Mouse (Mus musculus) granulocyte monocyte progenitor cell, adult 5-6 weeks (primary cell): ENCODE measurements around the gene Inafm2. TPM values are rescaled to one million over a fixed set of nuclear protein-coding genes. Genes with fewer than 3 reads are reported as not detected.

Experiments
- ATAC-seq: replicated peaks from 2 replicates; pipeline ENCODE4 v1.8.0; 2016; ENCODE audit warnings: mild to moderate bottlenecking, moderate TSS enrichment, inconsistent platforms; ENCODE audit not compliant: poor library complexity, severe bottlenecking
- total RNA-seq, 2 experiments: library from RNA; stranded (forward) in 1 of 2; stranded (reverse) in 1 of 2; fragments of 200-712, 200-1000 nt in 1 of 2; fragments of >200 nt in 1 of 2; fragmentation: Nextera tagmentation in 1 of 2; gene quantifications; 2 replicates each; pipeline ENCODE4 v1.2.3; 2014 to 2017

The Inafm2 gene
- total RNA-seq (2014; fragmentation: Nextera tagmentation) (27.9 and 30.3 TPM in 2 replicates), total RNA-seq (2017) (15.0 and 24.8 TPM in 2 replicates)

DNA sequence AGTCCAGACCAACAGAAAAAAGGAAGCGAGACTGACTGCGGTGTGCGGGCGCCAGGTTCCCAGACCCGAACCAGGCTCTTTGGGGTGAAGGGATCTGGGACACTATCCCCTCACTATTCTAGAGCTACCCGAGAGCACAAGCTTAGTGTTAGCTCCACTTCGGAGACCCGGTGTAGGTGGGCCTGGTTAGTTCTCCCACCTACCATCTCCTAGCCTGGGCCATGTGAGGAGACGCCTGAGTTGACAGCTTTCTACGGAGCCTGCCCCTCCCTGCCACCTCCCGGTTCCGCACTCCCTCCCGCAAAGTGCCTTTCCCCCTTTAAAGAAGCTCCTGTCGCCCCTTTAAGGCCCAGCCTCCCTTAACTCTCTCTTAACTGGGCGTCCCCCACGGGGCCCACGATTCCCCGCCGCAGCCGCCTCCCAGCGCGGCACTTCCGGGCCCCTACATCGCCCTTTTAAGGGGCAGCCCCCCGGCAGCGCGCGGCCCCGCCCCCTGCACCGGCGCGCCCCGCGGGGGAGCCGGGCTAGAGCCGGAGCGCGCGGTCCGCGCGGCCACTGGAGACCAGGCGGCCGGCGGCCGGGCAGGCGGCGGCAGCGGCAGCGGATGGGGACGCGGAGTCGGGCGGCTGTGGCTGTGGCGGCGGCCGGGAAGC, at the start of gene Inafm2:
Inafm2 (plus strand) TSS at position 527 of the 653 bp plus-strand sequence.
- ATAC-seq: peak; percentile 65

DNA sequence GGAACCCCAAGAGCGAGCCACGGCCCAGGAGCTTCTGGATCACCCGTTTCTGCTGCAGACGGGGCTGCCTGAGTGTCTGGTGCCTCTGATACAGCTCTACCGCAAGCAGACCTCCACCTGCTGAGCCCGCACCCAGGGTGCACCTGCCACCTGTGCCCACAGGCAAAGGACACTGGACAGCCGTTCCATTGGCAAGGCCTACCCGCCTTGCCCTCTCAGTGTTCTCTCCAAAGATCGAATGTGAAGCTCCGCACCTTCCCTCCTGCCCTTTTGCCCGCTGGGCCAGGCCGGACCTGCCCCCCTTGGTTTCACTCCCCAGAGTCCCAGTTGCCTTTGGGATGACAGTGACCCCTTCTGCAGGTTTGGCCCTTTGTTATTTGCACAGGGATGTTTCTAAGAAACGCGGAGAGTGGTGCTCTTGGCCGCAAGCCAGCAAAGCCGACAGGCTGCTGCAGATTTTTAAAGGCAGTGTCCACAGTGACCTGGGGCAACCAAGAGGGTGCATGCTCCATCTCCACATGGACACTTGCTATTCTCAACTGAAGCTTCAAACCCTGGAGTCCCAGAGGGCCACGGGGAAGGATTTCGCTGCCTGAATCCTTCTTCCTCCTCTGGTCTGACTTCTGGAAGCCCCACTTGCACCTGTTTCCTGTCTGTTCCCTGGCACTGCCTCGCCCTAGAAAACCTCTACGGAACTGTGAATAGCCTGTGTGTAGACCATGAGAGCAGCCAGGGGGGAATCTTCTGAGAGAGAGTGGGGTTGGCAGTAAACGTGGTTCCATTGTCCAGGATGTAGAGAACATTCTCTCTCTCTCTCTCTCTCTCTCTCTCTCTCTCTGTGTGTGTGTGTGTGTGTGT, 48.9 kb upstream of the Inafm2 start:
- ATAC-seq: peak; percentile 41

DNA sequence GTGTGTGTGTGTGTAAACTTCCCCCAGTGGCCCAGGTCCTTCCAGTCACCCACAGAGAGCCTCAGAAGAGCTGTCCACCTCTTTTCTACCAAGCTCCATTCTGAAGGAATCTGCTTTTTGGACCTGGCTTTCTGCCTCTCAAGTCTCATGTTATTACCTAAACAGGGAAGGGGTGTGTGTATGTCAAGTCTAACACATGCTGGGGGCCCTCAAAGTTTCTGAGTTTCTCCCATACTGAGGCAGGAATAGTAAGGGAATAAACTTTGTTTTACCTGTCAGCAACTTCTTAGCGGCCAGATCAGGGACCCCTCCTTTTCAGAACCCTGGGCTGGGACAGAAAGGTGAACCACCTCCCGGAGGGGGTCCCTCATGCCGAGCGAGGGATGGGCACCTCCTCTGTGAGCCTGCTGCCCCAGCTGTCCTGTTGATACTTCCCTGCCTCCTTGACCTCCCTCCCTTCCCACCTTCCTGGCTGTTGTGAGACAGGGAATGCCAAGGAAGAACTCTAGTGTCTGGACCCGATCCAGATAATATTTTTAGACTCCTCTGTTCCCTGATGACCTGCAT, 48.2 kb upstream of the Inafm2 start:
- no peak for ATAC-seq

DNA sequence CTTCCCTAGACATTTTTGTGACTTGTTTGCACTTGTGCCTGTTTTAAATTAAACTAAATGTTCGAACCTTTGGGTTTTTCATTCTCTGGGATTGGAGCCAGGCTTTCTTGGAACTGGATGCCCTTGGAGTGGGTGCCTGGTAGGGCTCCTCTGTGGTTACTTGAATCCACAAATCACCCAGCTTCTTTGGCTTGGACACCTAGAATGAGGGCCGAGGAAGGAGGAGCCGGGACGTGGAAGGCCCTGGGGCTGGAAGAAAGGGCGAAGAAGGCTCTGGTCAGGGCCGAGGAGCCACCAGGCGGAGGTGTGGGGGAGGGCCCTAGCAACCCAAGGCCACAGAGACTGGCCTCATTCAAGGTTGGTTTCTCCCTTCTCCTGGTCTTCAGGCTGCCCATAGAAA, 47.6 kb upstream of the Inafm2 start:
- ATAC-seq: no peak

DNA sequence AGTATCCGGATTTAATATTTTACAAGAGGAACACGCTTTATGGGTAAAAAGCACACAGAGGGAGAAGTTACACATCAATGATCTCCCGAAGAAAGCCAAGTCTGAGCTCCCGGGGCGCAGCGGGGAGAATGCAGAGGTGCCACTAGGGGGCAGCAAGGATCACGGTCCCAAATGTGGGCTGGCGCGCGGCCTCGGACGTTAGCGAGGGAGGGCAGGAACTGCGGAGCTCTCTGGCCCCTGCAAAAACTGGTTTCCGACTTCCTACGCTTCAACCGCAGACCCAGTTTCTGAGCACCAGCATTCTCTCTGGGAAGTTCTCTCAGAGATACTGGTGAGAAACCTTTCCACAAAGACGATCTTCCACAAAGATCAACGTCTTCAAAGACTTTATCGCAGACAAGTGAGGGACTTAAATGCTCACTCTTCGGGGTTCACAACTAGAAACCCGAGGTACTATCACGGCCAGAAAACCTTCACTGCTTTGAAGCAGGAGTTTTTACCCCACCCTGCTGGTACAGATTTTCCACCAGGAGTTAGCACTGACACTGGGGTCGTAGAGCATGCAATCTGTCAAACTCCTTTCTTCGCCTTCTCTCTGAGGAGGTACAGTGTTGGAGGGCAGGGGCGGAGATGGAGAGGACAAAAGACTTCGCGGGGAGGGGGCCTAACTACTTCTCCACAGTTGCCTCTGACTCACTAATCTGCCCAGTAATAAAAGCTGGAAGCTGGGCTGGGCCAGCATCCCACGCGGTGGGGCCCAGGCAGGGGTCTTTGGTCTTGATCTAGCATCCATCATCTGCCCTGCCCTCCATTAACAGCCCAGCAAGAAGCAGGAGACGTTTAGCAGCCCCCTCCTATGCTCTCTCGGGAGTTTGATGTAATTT, 45.1 kb upstream of the Inafm2 start:
- ATAC-seq: peak; percentile 60

DNA sequence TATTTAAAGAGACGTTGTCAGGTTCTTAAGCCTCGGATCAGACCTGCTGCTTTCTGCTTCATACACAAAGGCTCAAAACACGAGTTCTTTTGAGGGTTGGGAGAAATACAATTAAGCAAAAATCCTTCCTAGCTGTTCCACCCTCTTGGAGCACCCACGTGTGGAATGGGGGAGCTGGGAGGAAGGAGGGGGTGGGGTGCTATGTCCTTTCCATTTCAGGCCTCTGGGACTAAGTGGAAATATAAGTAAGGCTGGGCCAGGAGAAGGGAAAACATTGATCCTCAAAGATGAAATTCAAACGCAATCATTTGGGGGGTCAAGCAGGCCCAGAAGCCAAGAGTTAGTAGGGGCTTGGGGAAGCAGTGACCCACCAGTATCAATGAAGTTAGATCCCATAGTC, 44.4 kb upstream of the Inafm2 start:
- ATAC-seq: no peak

DNA sequence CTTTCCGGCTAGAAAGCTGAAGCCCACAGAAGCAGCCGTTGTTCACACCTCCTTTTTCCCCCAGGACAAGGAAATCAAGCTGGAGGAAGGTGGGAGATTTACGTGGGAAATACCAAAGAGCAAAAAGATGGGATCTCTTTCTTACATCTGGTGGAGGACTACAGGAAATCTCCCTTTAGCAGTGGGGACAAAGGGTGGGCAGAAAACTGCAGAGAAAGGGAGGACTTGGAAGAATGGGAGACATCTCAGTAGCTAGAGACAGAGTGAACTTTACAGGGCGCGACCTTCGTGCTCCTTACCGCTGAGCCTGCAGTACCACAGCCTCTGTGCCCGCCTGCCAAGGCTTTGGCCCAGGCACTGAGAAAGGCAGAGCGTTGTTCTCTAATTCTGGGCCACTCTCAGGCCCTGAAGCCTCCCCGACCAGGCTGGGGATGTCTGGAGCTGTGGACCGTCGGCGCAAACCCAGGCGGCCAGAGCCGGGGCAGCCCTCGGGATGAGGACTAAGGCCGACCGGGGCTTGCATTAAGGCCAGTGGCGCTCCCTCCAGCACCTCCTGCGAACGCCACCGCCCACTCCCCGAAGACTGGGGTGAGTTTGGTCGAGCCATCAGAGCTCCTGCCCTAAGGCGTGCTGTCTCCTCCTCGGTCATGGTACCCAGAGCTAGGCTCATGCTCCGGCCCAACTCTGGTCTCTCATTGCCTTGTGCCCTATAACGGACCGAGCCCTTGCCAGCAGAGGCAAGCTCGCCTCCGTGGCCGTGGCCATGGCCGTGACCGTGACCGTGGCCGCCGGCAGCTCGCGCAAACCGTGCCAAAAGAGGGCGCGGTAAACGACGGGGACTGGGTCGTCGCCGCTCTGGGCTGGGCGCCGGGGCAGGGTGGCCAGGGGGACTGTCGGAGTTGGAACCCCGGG, 43.3 kb upstream of the Inafm2 start:
- ATAC-seq: no peak

DNA sequence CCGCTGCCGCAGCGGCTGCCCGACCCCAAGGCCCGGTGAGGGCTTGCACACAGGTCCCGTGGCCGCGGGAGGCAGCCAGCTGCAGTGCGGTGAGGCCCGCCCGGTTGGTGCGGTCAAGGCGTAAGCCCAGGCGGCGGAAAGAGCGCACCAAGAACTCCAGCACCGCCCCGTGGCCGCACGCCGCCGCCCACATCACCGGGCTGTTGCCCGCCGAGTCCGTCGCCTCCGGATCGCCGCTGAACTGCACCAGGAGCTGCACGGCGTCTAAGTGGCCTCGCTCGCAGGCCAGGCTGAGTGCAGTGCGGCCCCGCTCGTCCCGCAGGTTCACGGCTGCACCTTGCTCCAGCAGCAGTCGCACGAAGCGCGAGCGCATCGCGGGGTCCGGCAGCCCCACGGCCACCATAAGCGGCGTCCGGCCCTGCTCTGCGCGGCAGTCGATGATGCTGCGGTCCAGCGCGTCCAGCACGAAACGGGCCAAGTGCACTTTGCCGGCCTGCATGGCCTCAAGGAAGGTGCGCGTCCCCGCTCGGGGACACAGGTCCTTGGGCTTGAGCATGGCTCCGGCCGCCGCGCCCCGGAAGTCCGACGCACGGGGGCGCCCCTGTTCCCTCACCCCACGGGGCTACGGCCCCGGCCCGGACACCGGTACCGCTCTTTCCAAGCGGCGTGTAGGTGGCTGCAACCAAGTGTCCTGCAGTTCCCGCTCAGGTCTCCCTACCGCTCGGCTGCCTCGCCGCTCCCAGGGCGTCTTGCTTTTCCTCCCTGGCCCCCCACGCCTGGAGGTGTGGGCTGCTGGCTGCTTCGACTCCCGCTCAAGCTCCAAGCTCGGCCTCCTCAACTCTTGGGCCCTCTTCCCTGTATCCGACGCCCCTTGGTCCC, 42.4 kb upstream of the Inafm2 start:
- peak; percentile 24 for ATAC-seq

DNA sequence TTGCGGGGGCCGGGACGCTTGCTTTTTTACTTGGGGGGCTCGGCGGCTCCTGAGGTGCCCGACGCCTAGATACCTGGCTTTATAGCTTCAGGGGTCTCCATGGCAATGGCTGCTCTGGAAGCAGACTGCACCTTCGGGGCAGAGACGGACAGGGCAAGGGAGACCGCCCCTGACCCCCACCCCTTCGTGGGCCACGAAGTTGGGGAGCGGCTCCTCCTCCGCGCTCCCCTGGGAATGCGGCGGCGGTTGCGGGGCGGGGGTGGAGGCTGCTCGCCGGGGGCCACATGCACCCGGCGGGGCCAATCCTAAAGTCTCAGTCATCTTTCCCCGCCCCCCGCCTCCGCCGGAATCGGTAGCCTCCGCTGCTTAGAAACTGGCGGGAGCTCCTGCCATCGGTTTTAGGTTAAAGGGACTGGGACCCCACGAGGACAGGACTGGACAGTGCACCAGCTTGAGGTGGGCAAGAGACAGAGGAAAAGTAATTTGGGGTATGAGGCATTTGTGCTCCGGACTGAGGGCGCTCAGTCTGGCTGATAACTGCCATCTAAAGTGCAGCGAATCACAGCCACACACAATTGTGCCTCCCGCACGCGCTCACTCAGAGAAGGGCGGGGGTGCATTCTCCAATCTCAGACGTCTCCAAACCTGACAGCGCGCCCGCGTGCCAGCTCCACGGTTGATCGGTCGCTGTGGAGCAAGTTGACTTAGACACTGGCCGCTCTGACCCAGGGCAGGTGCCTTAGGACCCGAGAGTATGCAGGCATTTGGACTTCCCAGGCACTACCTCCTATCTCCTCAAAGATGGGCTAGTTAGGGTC, 41.4 kb upstream of the Inafm2 start, which contains the start of gene Ankrd63:
Ankrd63 (minus strand) TSS at position 51 of the 818 bp plus-strand sequence.
- no peak for ATAC-seq

DNA sequence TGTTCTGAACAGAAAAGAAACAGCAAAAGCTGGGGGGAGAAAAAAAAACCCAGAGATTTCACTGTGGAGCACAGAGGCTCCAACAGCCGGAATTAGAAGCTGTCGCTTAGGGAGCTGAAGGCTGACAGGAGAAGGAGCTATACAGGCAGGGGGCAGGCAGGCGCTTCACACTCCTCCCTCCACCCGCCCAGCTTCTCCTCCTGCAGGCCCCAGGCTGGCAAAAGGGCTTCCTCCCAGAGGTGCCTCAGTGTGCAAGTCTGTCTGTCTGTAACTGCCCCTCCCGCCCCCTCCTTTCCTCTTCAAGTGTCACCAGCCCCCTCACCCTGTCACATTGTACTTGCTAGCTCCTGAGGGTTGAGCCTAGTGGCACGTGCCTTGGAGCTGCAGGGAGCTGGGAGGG, 39.1 kb upstream of the Inafm2 start:
- 0 out of 2 replicates have a peak, but pooled peaks have one; percentile 4 for ATAC-seq

DNA sequence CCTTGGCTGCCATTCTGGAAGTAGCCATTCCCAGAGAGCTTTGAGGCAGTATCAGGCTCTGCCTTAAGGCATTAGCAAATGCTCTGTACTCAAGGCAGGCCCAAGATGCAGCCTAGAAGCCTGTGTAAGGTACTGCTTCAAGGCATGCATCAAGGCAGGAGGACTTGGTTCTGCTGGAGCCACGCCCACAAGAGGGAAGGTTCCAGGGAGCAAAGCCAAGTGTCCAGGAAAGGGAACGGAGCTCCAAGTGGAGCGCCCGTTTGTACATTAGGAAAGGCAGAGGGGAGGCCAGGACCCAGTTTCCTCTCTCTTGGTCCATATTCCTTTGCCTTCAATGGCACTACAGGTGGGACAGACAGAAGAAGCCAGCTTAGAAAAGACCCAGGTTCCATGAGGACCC, 37.1 kb upstream of the Inafm2 start:
- ATAC-seq: no peak

DNA sequence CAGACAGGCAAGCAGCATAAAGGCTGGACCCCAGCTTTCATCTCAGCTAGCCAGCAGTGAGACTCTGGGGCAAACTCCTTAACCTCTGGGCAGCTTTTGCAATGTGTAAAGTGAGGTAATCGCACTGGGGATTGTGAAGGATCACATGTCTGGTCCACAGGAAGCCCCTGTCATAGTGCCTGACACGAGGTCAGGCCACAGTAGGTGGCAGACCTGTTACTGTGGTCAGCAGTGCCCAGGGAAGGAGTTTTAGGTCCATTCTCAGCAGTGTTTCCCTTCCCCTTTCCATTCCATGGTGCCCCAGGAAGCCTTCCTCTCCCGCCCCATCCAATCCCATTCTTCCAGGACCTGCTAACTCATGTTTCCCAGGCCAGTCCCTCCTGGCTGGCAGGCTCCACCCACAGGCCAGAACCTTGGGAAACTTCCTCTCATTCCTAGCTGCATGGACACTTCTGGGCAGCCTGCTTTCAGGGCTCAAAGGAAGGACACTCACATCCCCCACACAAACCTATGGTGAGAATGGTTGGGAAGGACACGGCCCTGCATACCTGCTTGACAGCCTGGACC, 35.8 kb upstream of the Inafm2 start:
- ATAC-seq: peak; percentile 72

DNA sequence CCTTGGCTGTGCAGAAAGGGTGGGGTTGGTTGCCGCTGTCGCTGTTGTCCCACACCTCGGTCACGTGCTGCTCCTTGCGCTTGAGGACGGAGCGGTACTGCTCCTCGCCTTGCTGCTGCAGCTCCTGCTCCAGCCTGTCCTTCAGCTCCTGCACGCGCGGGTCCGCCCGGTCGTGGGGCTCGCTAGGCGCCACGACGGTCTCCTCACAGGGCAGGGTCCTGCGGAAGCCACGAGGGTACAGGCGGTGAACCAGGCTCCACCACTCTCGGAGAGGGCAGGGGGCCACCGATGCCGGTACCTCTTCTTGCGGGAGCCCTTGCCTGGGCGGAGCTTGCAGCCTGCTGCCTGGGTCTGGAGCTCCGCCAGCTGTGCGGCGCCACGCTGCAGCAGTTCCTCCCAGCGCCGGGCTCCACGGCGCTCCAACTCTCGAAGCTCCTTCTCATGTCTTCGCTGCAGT, 34.5 kb upstream of the Inafm2 start:
- peak; percentile 38 for ATAC-seq

DNA sequence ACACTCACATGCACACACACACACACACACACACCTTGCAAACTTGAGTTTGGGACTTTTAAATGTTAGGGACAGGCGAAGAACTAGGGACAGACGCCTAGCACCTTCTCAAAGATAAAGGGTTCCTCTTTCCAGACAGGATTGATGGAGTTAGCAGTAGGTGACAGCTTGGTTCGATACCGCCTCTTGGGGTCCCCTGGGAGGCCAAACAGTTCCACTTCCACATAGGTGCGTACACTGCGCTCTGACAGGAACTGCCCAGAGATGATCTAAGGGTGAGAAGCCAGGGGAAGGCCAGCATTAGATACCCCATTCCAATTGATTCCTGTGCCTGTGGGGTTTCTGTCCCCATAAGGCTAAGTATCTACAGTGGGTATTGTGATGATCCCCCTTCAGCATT, 31.9 kb upstream of the Inafm2 start:
- ATAC-seq: no peak

DNA sequence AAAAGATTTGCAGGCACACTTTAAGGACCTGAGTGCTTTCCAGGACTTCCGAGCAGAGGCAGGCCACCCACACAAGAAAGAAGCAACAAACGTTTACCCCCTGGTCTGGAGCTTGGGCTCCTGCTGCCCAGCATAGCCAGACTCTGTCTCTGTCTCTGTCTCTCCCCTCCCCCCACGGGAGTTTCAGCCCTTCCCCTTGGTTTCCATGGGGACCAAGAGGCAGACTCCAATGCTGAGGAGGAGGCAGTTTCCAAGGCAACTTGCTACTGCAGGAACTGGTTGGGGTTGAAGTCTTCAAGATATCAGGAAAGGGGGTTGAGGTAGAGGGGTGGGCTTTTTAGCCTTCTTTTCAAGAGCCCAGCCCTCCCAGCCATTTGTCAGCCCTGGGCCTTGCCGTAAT, 31.3 kb upstream of the Inafm2 start:
- ATAC-seq: no peak

DNA sequence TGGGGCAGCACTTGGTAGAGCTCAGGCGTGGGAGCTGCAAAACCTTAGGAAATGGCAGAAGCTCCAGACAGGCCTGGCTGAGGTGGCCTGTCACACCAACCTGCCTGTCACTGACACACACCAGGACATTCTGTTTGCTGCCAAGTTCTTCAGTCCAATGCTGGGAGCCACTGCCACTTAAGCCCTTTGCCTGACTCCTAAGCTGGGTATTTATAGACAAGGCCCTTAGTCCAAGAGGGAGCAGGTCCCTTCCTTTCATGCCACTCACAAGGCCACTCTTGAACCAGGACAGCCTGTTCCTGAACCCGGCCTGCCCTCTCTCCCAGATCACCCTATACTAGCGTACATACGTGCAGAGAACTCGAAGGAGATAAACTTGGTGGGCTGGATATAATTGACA, 28.9 kb upstream of the Inafm2 start:
- ATAC-seq: no peak
